Mouse (Mus musculus) hindbrain, embryonic 11.5 days (tissue): ENCODE measurements at regions not wholly inside any gene's neighbourhood (a gene's known extent, or its start where the extent isn't known, plus 50 kb on each side); places are given as distances from the start of the nearest gene placed in this dataset.

Source experiments
- ATAC-seq: fragments of 200-750 bp; cut with Nextera tagmentation; 2 replicates; pipeline ENCODE4 v1.8.0; 2017; ENCODE audit warnings: mild to moderate bottlenecking, moderate TSS enrichment, moderate library complexity; ENCODE audit not compliant: low FRiP score
- DNase-seq: peaks from one replicate; pipeline ENCODE4 v3.0.0-alpha.2; 2015; ENCODE audit warnings: low spot score
- H3K27ac ChIP-seq: fragments of 300-500 bp; sonication (generic); 2 replicates; pipeline ENCODE4 v1.5.1; 2014; ENCODE audit warnings: mild to moderate bottlenecking, low read depth, low read length
- H3K27me3 ChIP-seq: fragments of 300-500 bp; sonication (generic); 2 replicates; pipeline ENCODE4 v1.6.1; 2014; ENCODE audit warnings: mild to moderate bottlenecking, low read length, moderate library complexity, mixed read lengths; ENCODE audit not compliant: control insufficient read depth, insufficient read depth
- H3K36me3 ChIP-seq: fragments of 300-500 bp; sonication (generic); 2 replicates; pipeline ENCODE4 v1.6.1; 2014; ENCODE audit warnings: mild to moderate bottlenecking, low read length, moderate library complexity, mixed read lengths; ENCODE audit not compliant: control insufficient read depth, insufficient read depth
- H3K4me1 ChIP-seq: fragments of 300-500 bp; sonication (generic); replicated peaks from 2 replicates; pipeline ENCODE4 v1.6.1; 2014; ENCODE audit warnings: low read length, mixed read lengths; ENCODE audit not compliant: control insufficient read depth, insufficient read depth
- H3K4me2 ChIP-seq: fragments of 300-500 bp; sonication (generic); replicated peaks from 2 replicates; pipeline ENCODE4 v1.6.1; 2014; ENCODE audit warnings: mild to moderate bottlenecking, low read depth, low read length
- H3K4me3 ChIP-seq: fragments of 300-500 bp; sonication (generic); 2 replicates; pipeline ENCODE4 v1.5.1; 2014; ENCODE audit warnings: low read depth, low read length
- H3K9ac ChIP-seq: fragments of 300-500 bp; sonication (generic); 2 replicates; pipeline ENCODE4 v1.6.1; 2014; ENCODE audit warnings: low read depth, low read length
- H3K9me3 ChIP-seq: fragments of 300-500 bp; sonication (generic); 2 replicates; pipeline ENCODE4 v1.6.1; 2016; ENCODE audit warnings: low read length; ENCODE audit not compliant: control insufficient read depth
- WGBS: fragments of 180-500 bp; shearing (Covaris S2); extraction: QIAGEN DNeasy Blood & Tissue Kit; methylation state at CpG from one replicate; pipeline ENCODE4 v1.1.7; 2014; 5-methylcytosine and 5-hydroxymethylcytosine counted together

GRCm38 (mm10) chr17:51362801-51363200 is 183.6 kb upstream of the Tbc1d5 start:
- no peak for ATAC-seq
- Histone ChIP-seq H3K27ac (no peak overlapping the region), H3K4me3 (no peak overlapping the region), H3K36me3 (no peaks in the 10 kb centered on the region), H3K9me3 (no peaks in the 10 kb centered on the region), H3K9ac (no peak overlapping the region), H3K27me3 (no peaks in the 10 kb centered on the region), H3K4me1 (no peaks in the 10 kb centered on the region), H3K4me2 (no peak overlapping the region)
- DNase-seq: no peak
- 98% methylated on average over 7 of the region's 7 CpGs for WGBS

GRCm38 (mm10) chr17:51362271-51362670 is 183.1 kb upstream of the Tbc1d5 start:
- ATAC-seq: no peak
- Histone ChIP-seq H3K9me3 (no peaks in the 10 kb centered on the region), H3K9ac (no peak overlapping the region), H3K4me3 (no peak overlapping the region), H3K4me2 (no peak overlapping the region), H3K4me1 (no peaks in the 10 kb centered on the region), H3K27ac (no peak overlapping the region), H3K27me3 (no peaks in the 10 kb centered on the region), H3K36me3 (no peaks in the 10 kb centered on the region)
- no peak for DNase-seq
- WGBS: 96% methylated on average over 12 of the region's 12 CpGs

GRCm38 (mm10) chr17:51358362-51358739 is 179.2 kb upstream of the Tbc1d5 start:
- no peaks in the 10 kb centered on the region for H3K27me3 ChIP-seq
- no peak overlapping the region for H3K27ac ChIP-seq
- H3K9ac ChIP-seq: no peak overlapping the region
- H3K36me3 ChIP-seq: no peaks in the 10 kb centered on the region
- H3K4me1 ChIP-seq: no peaks in the 10 kb centered on the region
- no peak overlapping the region for H3K4me3 ChIP-seq
- WGBS: 64% methylated on average over 4 of the region's 4 CpGs
- H3K9me3 ChIP-seq: no peaks in the 10 kb centered on the region
- DNase-seq (no peak), ATAC-seq (peak; percentile 60; the same call in 1 of the 2 replicates)
- no peak overlapping the region for H3K4me2 ChIP-seq

GRCm38 (mm10) chr17:51357690-51358361 is 178.7 kb upstream of the Tbc1d5 start:
- no peak overlapping the region for H3K9ac ChIP-seq
- DNase-seq (no peak), ATAC-seq (no peak)
- no peaks in the 10 kb centered on the region for H3K4me1 ChIP-seq
- no peaks in the 10 kb centered on the region for H3K36me3 ChIP-seq
- no peaks in the 10 kb centered on the region for H3K27me3 ChIP-seq
- 71% methylated on average over 5 of the region's 5 CpGs for WGBS
- H3K4me3 ChIP-seq: no peak overlapping the region
- no peak overlapping the region for H3K4me2 ChIP-seq
- no peak overlapping the region for H3K27ac ChIP-seq
- H3K9me3 ChIP-seq: no peaks in the 10 kb centered on the region

GRCm38 (mm10) chr17:51356447-51356846 is 177.3 kb upstream of the Tbc1d5 start:
- no peak overlapping the region for H3K9ac ChIP-seq
- no peak overlapping the region for H3K4me3 ChIP-seq
- H3K4me1 ChIP-seq: no peaks in the 10 kb centered on the region
- H3K9me3 ChIP-seq: no peaks in the 10 kb centered on the region
- no peak for ATAC-seq
- no peak for DNase-seq
- no peaks in the 10 kb centered on the region for H3K27me3 ChIP-seq
- no peaks in the 10 kb centered on the region for H3K36me3 ChIP-seq
- WGBS: 82% methylated on average over 8 of the region's 8 CpGs
- no peak overlapping the region for H3K27ac ChIP-seq
- no peak overlapping the region for H3K4me2 ChIP-seq

- 84% methylated on average over 7 of the region's 7 CpGs for WGBS
- no peaks in the 10 kb centered on the region for H3K9me3 ChIP-seq
- ATAC-seq (no peak), DNase-seq (no peak)
- H3K36me3 ChIP-seq: no peaks in the 10 kb centered on the region
- H3K4me3 ChIP-seq: no peak overlapping the region
- H3K4me1 ChIP-seq: no peaks in the 10 kb centered on the region
- H3K27me3 ChIP-seq: no peaks in the 10 kb centered on the region
- no peak overlapping the region for H3K4me2 ChIP-seq
- no peak overlapping the region for H3K27ac ChIP-seq
- no peak overlapping the region for H3K9ac ChIP-seq
Observed at GRCm38 (mm10) chr17:51321868-51322267, 142.7 kb upstream of the Tbc1d5 start.

- ATAC-seq (peak; percentile 44), DNase-seq (peak; percentile 19)
- 73% methylated on average over 5 of the region's 5 CpGs for WGBS
Observed at GRCm38 (mm10) chr17:51321025-51321424, 141.9 kb upstream of the Tbc1d5 start.

GRCm38 (mm10) chr17:51304964-51305363 is 125.8 kb upstream of the Tbc1d5 start:
- Histone ChIP-seq H3K4me2 (no peak overlapping the region), H3K36me3 (no peaks in the 10 kb centered on the region), H3K4me1 (no peaks in the 10 kb centered on the region), H3K9ac (no peak overlapping the region), H3K9me3 (no peaks in the 10 kb centered on the region), H3K27me3 (no peaks in the 10 kb centered on the region), H3K27ac (no peak overlapping the region), H3K4me3 (no peak overlapping the region)
- ATAC-seq (0 out of 2 replicates have a peak, but pooled peaks have one; percentile 49), DNase-seq (no peak)
- 63% methylated on average over 14 of the region's 14 CpGs for WGBS

More at GRCm38 (mm10) chr17:51321025-51321424, 141.9 kb upstream of the Tbc1d5 start:
- Histone ChIP-seq H3K9me3 (no peaks in the 10 kb centered on the region), H3K4me1 (no peaks in the 10 kb centered on the region), H3K27ac (no peak overlapping the region), H3K4me3 (no peak overlapping the region), H3K36me3 (no peaks in the 10 kb centered on the region), H3K9ac (no peak overlapping the region), H3K27me3 (no peaks in the 10 kb centered on the region), H3K4me2 (no peak overlapping the region)

GRCm38 (mm10) chr17:51290741-51291140 is 111.6 kb upstream of the Tbc1d5 start:
- Histone ChIP-seq H3K9ac (no peak overlapping the region), H3K27ac (no peak overlapping the region), H3K9me3 (no peaks in the 10 kb centered on the region), H3K4me3 (no peak overlapping the region), H3K4me2 (no peak overlapping the region), H3K27me3 (no peaks in the 10 kb centered on the region), H3K4me1 (no peaks in the 10 kb centered on the region), H3K36me3 (no peaks in the 10 kb centered on the region)
- ATAC-seq: no peak
- 92% methylated on average over 1 of the region's 1 CpGs for WGBS
- no peak for DNase-seq
